16 mouse cellular contexts compared by ENCODE assay signal in the genomic region with DNA sequence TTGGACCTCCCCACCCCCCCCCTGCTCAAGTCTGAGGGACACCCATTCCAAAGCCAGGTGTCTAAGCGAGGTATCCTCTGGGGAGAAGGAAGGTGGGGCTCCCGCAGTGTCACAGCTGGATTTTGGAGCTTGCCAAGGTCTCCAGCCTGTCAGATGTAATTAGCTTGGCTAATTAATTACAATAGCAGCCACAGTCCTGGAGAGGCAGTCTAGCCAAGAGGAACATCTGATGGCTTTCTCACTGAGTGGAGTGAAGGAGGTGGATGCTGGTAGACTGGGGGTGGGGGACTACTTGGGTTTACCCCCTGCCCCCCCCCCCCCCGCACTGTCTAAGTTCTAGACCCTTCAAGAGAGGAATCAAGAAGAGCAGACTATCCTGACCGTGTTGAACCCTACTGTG. TPM values are rescaled to one million over a fixed set of nuclear protein-coding genes. Genes with fewer than 3 reads are reported as not detected.
DNase-seq lines count a peak whose midpoint lies in the region; ATAC-seq and TF ChIP-seq lines count a peak whose summit lies in the region.
"Had no signal": no experiment of that assay in that cellular context is flagged by ENCODE, and none has a peak within 500 bp of the region (broad histone marks: within the 10 kb centered on the region; RNA-seq: fewer than 3 reads in every experiment).

No protein-coding gene starts in this region.

- no peak overlapping the region for H3K9ac ChIP-seq in heart, embryonic 16.5 days (ENCODE audit: low read length)
- H3K9ac ChIP-seq in hindbrain, embryonic 13.5 days = no peak overlapping the region
- H3K9ac ChIP-seq: embryonic facial prominence, embryonic 13.5 days; limb, embryonic 15.5 days had no signal

- H3K4me2 ChIP-seq in heart, embryonic 16.5 days (ENCODE audit: low read depth, low read length) = no peak overlapping the region
- no peak overlapping the region for H3K4me2 ChIP-seq in hindbrain, embryonic 13.5 days
- H3K4me2 ChIP-seq: embryonic facial prominence, embryonic 13.5 days; limb, embryonic 15.5 days had no signal

- peak overlapping the region; percentile 84 for H3K27ac ChIP-seq in heart, embryonic 16.5 days (ENCODE audit: low read length)
- H3K27ac ChIP-seq in embryonic facial prominence, embryonic 10.5 days (replicated peaks) = peak overlapping the region; percentile 51; the same call in 1 of the 2 replicates
- H3K27ac ChIP-seq in hindbrain, embryonic 13.5 days = no peak overlapping the region
- H3K27ac ChIP-seq in thymus, adult 2 months (ENCODE audit: control insufficient read depth, insufficient read depth, low read length) = no peak overlapping the region
- H3K27ac ChIP-seq: limb, embryonic 15.5 days had no signal

- H3K36me3 ChIP-seq in heart, embryonic 16.5 days (ENCODE audit: control insufficient read depth, insufficient read depth) = no peaks in the 10 kb centered on the region
- peaks cover 36% of the 10 kb centered on the region for H3K36me3 ChIP-seq in embryonic facial prominence, embryonic 10.5 days (replicated peaks)
- H3K36me3 ChIP-seq in hindbrain, embryonic 13.5 days = no peaks in the 10 kb centered on the region
- H3K36me3 ChIP-seq in thymus, adult 2 months (ENCODE audit: control insufficient read depth, insufficient read depth, low read length) = no peaks in the 10 kb centered on the region
- H3K36me3 ChIP-seq: limb, embryonic 15.5 days had no signal

- TF ChIP-seq POLR2A in thymus, adult 2 months (IDR thresholded peaks at IDR 0.05; ENCODE audit: control insufficient read depth, extremely low read depth, insufficient read depth, low read length, poor library complexity) = no peak

- no peaks in the 10 kb centered on the region for H3K27me3 ChIP-seq in heart, embryonic 16.5 days (ENCODE audit: control insufficient read depth, insufficient read depth, low read length)
- H3K27me3 ChIP-seq in embryonic facial prominence, embryonic 10.5 days (replicated peaks; ENCODE audit: low read depth, poor library complexity, severe bottlenecking) = no peaks in the 10 kb centered on the region
- H3K27me3 ChIP-seq in hindbrain, embryonic 13.5 days = no peaks in the 10 kb centered on the region
- no peaks in the 10 kb centered on the region for H3K27me3 ChIP-seq in thymus, adult 2 months (ENCODE audit: control insufficient read depth, insufficient read depth, low read length)
- H3K27me3 ChIP-seq: embryonic facial prominence, embryonic 13.5 days; limb, embryonic 15.5 days had no signal

- peaks cover 47% of the 10 kb centered on the region for H3K4me1 ChIP-seq in heart, embryonic 16.5 days (ENCODE audit: control insufficient read depth, insufficient read depth, low read length)
- peaks cover 42% of the 10 kb centered on the region for H3K4me1 ChIP-seq in embryonic facial prominence, embryonic 10.5 days
- H3K4me1 ChIP-seq in hindbrain, embryonic 13.5 days (replicated peaks) = peaks cover 38% of the 10 kb centered on the region
- peaks cover 39% of the 10 kb centered on the region for H3K4me1 ChIP-seq in thymus, adult 2 months (replicated peaks; ENCODE audit: control insufficient read depth, insufficient read depth, low read length)

- 77% methylated on average over 3 of the region's 4 CpGs for WGBS in heart, embryonic 16.5 days
- 59% methylated on average over 4 of the region's 4 CpGs for WGBS in embryonic facial prominence, embryonic 10.5 days
- WGBS in hindbrain, embryonic 13.5 days = 53% methylated on average over 4 of the region's 4 CpGs
- whole genome bisulfite sequencing in thymus, adult 2 months = 93% methylated on average over 4 of the region's 4 CpGs

- ATAC-seq in heart, embryonic 16.5 days (replicated peaks; ENCODE audit: extremely low read depth, insufficient read depth, low FRiP score) = no peak
- 0 out of 2 replicates have a peak, but pooled peaks have one; percentile 43 for ATAC-seq in hindbrain, embryonic 13.5 days (ENCODE audit: low FRiP score)
- ATAC-seq: activated CD4-positive, CD25-positive, alpha-beta regulatory T cell, adult 4 months; CD4-positive, CD25-positive, alpha-beta regulatory T cell, adult 4 months had no signal

- no peaks in the 10 kb centered on the region for H3K9me3 ChIP-seq in heart, embryonic 16.5 days (replicated peaks; ENCODE audit: control insufficient read depth, low read length)
- no peaks in the 10 kb centered on the region for H3K9me3 ChIP-seq in embryonic facial prominence, embryonic 10.5 days
- no peaks in the 10 kb centered on the region for H3K9me3 ChIP-seq in hindbrain, embryonic 13.5 days
- H3K9me3 ChIP-seq: embryonic facial prominence, embryonic 13.5 days; limb, embryonic 15.5 days had no signal

- H3K4me3 ChIP-seq in heart, embryonic 16.5 days (ENCODE audit: low read length) = no peak overlapping the region
- H3K4me3 ChIP-seq in embryonic facial prominence, embryonic 10.5 days = no peak overlapping the region
- no peak overlapping the region for H3K4me3 ChIP-seq in hindbrain, embryonic 13.5 days
- no peak overlapping the region for H3K4me3 ChIP-seq in thymus, adult 2 months (ENCODE audit: control insufficient read depth, insufficient read depth, low read length)
- H3K4me3 ChIP-seq: embryonic facial prominence, embryonic 13.5 days; limb, embryonic 15.5 days had no signal

- intact Hi-C loops in heart, postnatal 25 days (cut with DNase I) = no loop called here

- TF ChIP-seq CTCF in thymus, adult 2 months (IDR thresholded peaks at IDR 0.05; ENCODE audit: borderline replicate concordance, control insufficient read depth, extremely low read depth, insufficient read depth, low read length, poor library complexity) = no peak

- DNase-seq in heart, postnatal 25 days (ENCODE audit: low spot score) = no peak
- peak; percentile 38 for DNase-seq in MN1 (ENCODE audit: low spot score)
- no peak for DNase-seq in embryonic facial prominence, embryonic 10.5 days (ENCODE audit: low spot score)
- no peak for DNase-seq in thymus, adult 2 months
- no peak for DNase-seq in adrenal gland, postnatal 36 days
- DNase-seq: gastrocnemius, postnatal 14 days; kidney, postnatal 36 days; layer of hippocampus, postnatal 36 days; lung, adult 18-20 months; right cerebral cortex, postnatal 4 days had no signal

RNA-seq across cellular contexts. Expression of a gene that starts 15.4 kb away (rescaled TPM):
- polyA plus RNA-seq in heart, embryonic 16.5 days (2015; fragmentation: Nextera tagmentation; extraction: Ambion mirVana) = 0.38 and 0.42 TPM in 2 replicates
- total RNA-seq in heart, postnatal 25 days (2021) = under 1 TPM in 1 of 2 experiments, not detected in 1; 0.25 TPM
- 0.02 and 0.08 TPM in 2 replicates for polyA plus RNA-seq in embryonic facial prominence, embryonic 10.5 days (2016; fragmentation: Nextera tagmentation; extraction: Ambion mirVana)
- polyA plus RNA-seq in hindbrain, embryonic 13.5 days (2015; fragmentation: Nextera tagmentation; extraction: Ambion mirVana) = 1.6 and 2.2 TPM in 2 replicates
- 0.13 and 0.20 TPM in 2 replicates for polyA plus RNA-seq in thymus, adult 2 months (2012; rRNA removed)
- not detected for total RNA-seq in adrenal gland, postnatal 36 days (2021)
- total RNA-seq: gastrocnemius, postnatal 14 days had no signal

RNA-seq across cellular contexts. Expression of a gene that starts 15.4 kb away (rescaled TPM):
- polyA plus RNA-seq in heart, embryonic 16.5 days (2015; fragmentation: Nextera tagmentation; extraction: Ambion mirVana) = 18.4 and 23.3 TPM in 2 replicates
- 1 to 10 TPM; 9.0 to 9.9 TPM for total RNA-seq in heart, postnatal 25 days (2021)
- polyA plus RNA-seq in embryonic facial prominence, embryonic 10.5 days (2016; fragmentation: Nextera tagmentation; extraction: Ambion mirVana) = 19.9 and 21.4 TPM in 2 replicates
- 6.9 and 7.8 TPM in 2 replicates for polyA plus RNA-seq in hindbrain, embryonic 13.5 days (2015; fragmentation: Nextera tagmentation; extraction: Ambion mirVana)
- polyA plus RNA-seq in thymus, adult 2 months (2012; rRNA removed) = 32.6 and 37.4 TPM in 2 replicates
- 10 to 100 TPM; 17.9 to 25.1 TPM for total RNA-seq in adrenal gland, postnatal 36 days (2021)

RNA-seq across cellular contexts. Expression of a gene that starts 33.8 kb away (rescaled TPM):
- polyA plus RNA-seq in heart, embryonic 16.5 days (2015; fragmentation: Nextera tagmentation; extraction: Ambion mirVana) = 0.09 and 0.25 TPM in 2 replicates
- total RNA-seq in heart, postnatal 25 days (2021) = 1 to 10 TPM; 2.6 to 3.3 TPM
- polyA plus RNA-seq in embryonic facial prominence, embryonic 10.5 days (2016; fragmentation: Nextera tagmentation; extraction: Ambion mirVana) = not detected in 2 replicates
- polyA plus RNA-seq in hindbrain, embryonic 13.5 days (2015; fragmentation: Nextera tagmentation; extraction: Ambion mirVana) = 0.78 and 1.3 TPM in 2 replicates
- 0.03 and 0.04 TPM in 2 replicates for polyA plus RNA-seq in thymus, adult 2 months (2012; rRNA removed)
- under 1 TPM in 1 of 2 experiments, not detected in 1; 0.13 TPM for total RNA-seq in adrenal gland, postnatal 36 days (2021)
- total RNA-seq: gastrocnemius, postnatal 14 days had no signal
- polyA plus RNA-seq: CD4-positive, CD25-positive, alpha-beta regulatory T cell, adult 4 months; limb, embryonic 15.5 days had no signal

RNA-seq across cellular contexts. Expression of a gene that starts 38.3 kb away (rescaled TPM):
- 0.77 and 1.1 TPM in 2 replicates for polyA plus RNA-seq in heart, embryonic 16.5 days (2015; fragmentation: Nextera tagmentation; extraction: Ambion mirVana)
- 1 to 10 TPM; 1.9 to 2.0 TPM for total RNA-seq in heart, postnatal 25 days (2021)
- 0.74 and 1.0 TPM in 2 replicates for polyA plus RNA-seq in embryonic facial prominence, embryonic 10.5 days (2016; fragmentation: Nextera tagmentation; extraction: Ambion mirVana)
- polyA plus RNA-seq in hindbrain, embryonic 13.5 days (2015; fragmentation: Nextera tagmentation; extraction: Ambion mirVana) = 1.1 and 1.8 TPM in 2 replicates
- 0.14 and 0.84 TPM in 2 replicates for polyA plus RNA-seq in thymus, adult 2 months (2012; rRNA removed)
- total RNA-seq in adrenal gland, postnatal 36 days (2021) = 1 to 10 TPM; 1.7 to 2.6 TPM

RNA-seq across cellular contexts. Expression of a gene that starts 48.9 kb away (rescaled TPM):
- polyA plus RNA-seq in heart, embryonic 16.5 days (2015; fragmentation: Nextera tagmentation; extraction: Ambion mirVana) = 115 and 121 TPM in 2 replicates
- total RNA-seq in heart, postnatal 25 days (2021) = 100 to 1,000 TPM; 165 to 166 TPM
- 189 and 190 TPM in 2 replicates for polyA plus RNA-seq in embryonic facial prominence, embryonic 10.5 days (2016; fragmentation: Nextera tagmentation; extraction: Ambion mirVana)
- polyA plus RNA-seq in hindbrain, embryonic 13.5 days (2015; fragmentation: Nextera tagmentation; extraction: Ambion mirVana) = 117 and 118 TPM in 2 replicates
- 20.4 and 30.4 TPM in 2 replicates for polyA plus RNA-seq in thymus, adult 2 months (2012; rRNA removed)
- 100 to 1,000 TPM in 1 of 2 experiments, 10 to 100 TPM in 1; 92.1 to 145 TPM for total RNA-seq in adrenal gland, postnatal 36 days (2021)

Comparison
In these comparisons a context has a peak if more than half of its experiments do, and no peak if none do; other contexts are left out.
1. H3K27ac ChIP-seq: peak in heart, embryonic 16.5 days (single experiment) and embryonic facial prominence, embryonic 10.5 days (single experiment); none in hindbrain, embryonic 13.5 days (single experiment) and thymus, adult 2 months (single experiment).